Mouse (Mus musculus): ENCODE results near the gene Stpg3. TPM values are rescaled to one million over a fixed set of nuclear protein-coding genes. Genes with fewer than 3 reads are reported as not detected.

The Stpg3 gene
- polyA plus RNA-seq, 2 experiments = not detected

DNA sequence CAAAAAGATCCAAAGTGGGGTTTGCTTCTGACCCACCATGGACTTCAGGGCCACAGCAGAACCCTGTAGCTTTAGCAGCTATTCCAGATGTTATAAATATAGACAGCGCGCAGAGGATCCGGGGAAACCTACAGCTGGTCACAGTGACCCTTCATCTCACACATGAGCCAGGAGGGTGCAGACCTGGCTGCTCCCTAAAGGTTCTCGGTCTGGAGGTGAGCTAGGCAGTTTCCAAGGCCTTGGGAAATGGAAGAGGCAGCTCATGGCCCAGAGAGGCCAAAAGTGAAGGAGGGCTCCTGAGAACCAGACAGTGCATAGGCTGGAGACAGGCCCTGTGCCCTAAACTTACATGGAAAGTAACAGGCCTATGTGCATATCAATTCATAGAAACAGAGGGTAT, 40.6 kb downstream of the Stpg3 start:
- no peaks in the 10 kb centered on the region for H3K9me3 ChIP-seq (ENCODE audit: control insufficient read depth, low read length)
- no peak overlapping the region for H3K27ac ChIP-seq
- no peaks in the 10 kb centered on the region for H3K27me3 ChIP-seq (ENCODE audit: control insufficient read depth, insufficient read depth, low read length)
- TF ChIP-seq CTCF (IDR thresholded peaks at IDR 0.05; ENCODE audit: low read depth) (no peak), EP300 (IDR thresholded peaks at IDR 0.05; ENCODE audit: low read depth) (no peak)
- H3K4me3 ChIP-seq (ENCODE audit: insufficient read depth in 1 of 2, low read depth in 2 of 2, low read length in 2 of 2) = no peak overlapping the region
- DNase-seq (ENCODE audit: low read depth in 3 of 3, low spot score in 3 of 3) (no peak), ATAC-seq (ENCODE audit: insufficient read depth) (no peak)
- H3K4me2 ChIP-seq (ENCODE audit: low read depth) = no peak overlapping the region
- H3K4me1 ChIP-seq (replicated peaks; ENCODE audit: control insufficient read depth in 2 of 2, insufficient read depth in 2 of 2, low read length in 1 of 2) = peaks cover 27 to 42% of the 10 kb centered on the region in 2 experiments
- 84% methylated on average over 4 of the region's 4 CpGs for WGBS (ENCODE audit: insufficient replicate concordance)
- H3K9ac ChIP-seq (replicated peaks) = no peak overlapping the region
- H3K36me3 ChIP-seq (replicated peaks; ENCODE audit: control insufficient read depth, insufficient read depth, low read depth) = no peaks in the 10 kb centered on the region

DNA sequence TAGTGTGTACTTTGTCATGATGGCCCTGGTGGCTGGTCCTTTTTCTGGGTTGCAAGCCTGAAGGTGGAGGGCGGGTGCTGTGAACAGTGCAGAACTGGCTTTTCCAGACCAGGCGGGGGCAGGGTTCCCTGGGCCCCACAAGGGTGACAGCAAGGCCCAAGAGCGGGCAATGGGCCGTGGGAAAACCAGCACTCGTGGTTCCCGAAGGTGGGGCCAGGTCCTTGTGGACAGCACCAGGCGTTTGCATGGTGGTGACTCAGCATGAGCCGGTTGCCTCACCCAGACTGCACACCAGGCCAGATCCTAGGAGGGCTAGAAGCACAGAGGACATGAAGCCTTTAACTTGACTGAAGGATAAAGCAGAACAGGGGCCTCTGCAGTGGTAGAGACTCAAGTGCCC, 41.8 kb downstream of the Stpg3 start:
- 32% methylated on average over 8 of the region's 8 CpGs for WGBS (ENCODE audit: insufficient replicate concordance)
- H3K4me3 ChIP-seq (ENCODE audit: insufficient read depth in 1 of 2, low read depth in 2 of 2, low read length in 2 of 2) = no peak overlapping the region
- H3K4me2 ChIP-seq (ENCODE audit: low read depth) = no peak overlapping the region
- DNase-seq (ENCODE audit: low read depth in 3 of 3, low spot score in 3 of 3) (no peak), ATAC-seq (ENCODE audit: insufficient read depth) (no peak)
- no peak overlapping the region for H3K27ac ChIP-seq
- peaks cover 29 to 42% of the 10 kb centered on the region in 2 experiments for H3K4me1 ChIP-seq (replicated peaks; ENCODE audit: control insufficient read depth in 2 of 2, insufficient read depth in 2 of 2, low read length in 1 of 2)
- TF ChIP-seq EP300 (IDR thresholded peaks at IDR 0.05; ENCODE audit: low read depth) (no peak), CTCF (IDR thresholded peaks at IDR 0.05; ENCODE audit: low read depth) (no peak)
- no peaks in the 10 kb centered on the region for H3K36me3 ChIP-seq (replicated peaks; ENCODE audit: control insufficient read depth, insufficient read depth, low read depth)
- no peaks in the 10 kb centered on the region for H3K27me3 ChIP-seq (ENCODE audit: control insufficient read depth, insufficient read depth, low read length)
- no peaks in the 10 kb centered on the region for H3K9me3 ChIP-seq (ENCODE audit: control insufficient read depth, low read length)
- no peak overlapping the region for H3K9ac ChIP-seq (replicated peaks)

GRCm38 (mm10) chr2:25171769-25172153, 42.7 kb downstream of the Stpg3 start:
- Histone ChIP-seq H3K36me3 (replicated peaks; ENCODE audit: control insufficient read depth, insufficient read depth, low read depth) (no peaks in the 10 kb centered on the region), H3K9me3 (ENCODE audit: control insufficient read depth, low read length) (no peaks in the 10 kb centered on the region), H3K27ac (no peak overlapping the region), H3K4me3 (ENCODE audit: insufficient read depth in 1 of 2, low read depth in 2 of 2, low read length in 2 of 2) (no peak overlapping the region), H3K9ac (replicated peaks) (no peak overlapping the region), H3K4me2 (ENCODE audit: low read depth) (no peak overlapping the region), H3K27me3 (ENCODE audit: control insufficient read depth, insufficient read depth, low read length) (no peaks in the 10 kb centered on the region), H3K4me1 (replicated peaks; ENCODE audit: control insufficient read depth in 2 of 2, insufficient read depth in 2 of 2, low read length in 1 of 2) (peaks cover 32 to 46% of the 10 kb centered on the region in 2 experiments)
- DNase-seq (ENCODE audit: low read depth in 3 of 3, low spot score in 3 of 3) = no peak
- ATAC-seq (ENCODE audit: insufficient read depth) = no peak
- TF ChIP-seq CTCF (IDR thresholded peaks at IDR 0.05; ENCODE audit: low read depth) = no peak
- no peak for TF ChIP-seq EP300 (IDR thresholded peaks at IDR 0.05; ENCODE audit: low read depth)
- 78% methylated on average over 1 of the region's 1 CpGs for WGBS (ENCODE audit: insufficient replicate concordance)

GRCm38 (mm10) chr2:25171101-25171768, 43.2 kb downstream of the Stpg3 start:
- no peaks in the 10 kb centered on the region for H3K9me3 ChIP-seq (ENCODE audit: control insufficient read depth, low read length)
- no peak overlapping the region for H3K9ac ChIP-seq (replicated peaks)
- no peak for TF ChIP-seq CTCF (IDR thresholded peaks at IDR 0.05; ENCODE audit: low read depth)
- TF ChIP-seq EP300 (IDR thresholded peaks at IDR 0.05; ENCODE audit: low read depth) = no peak
- no peak overlapping the region for H3K4me2 ChIP-seq (ENCODE audit: low read depth)
- peaks cover 32 to 46% of the 10 kb centered on the region in 2 experiments for H3K4me1 ChIP-seq (replicated peaks; ENCODE audit: control insufficient read depth in 2 of 2, insufficient read depth in 2 of 2, low read length in 1 of 2)
- H3K4me3 ChIP-seq (ENCODE audit: insufficient read depth in 1 of 2, low read depth in 2 of 2, low read length in 2 of 2) = no peak overlapping the region
- no peak overlapping the region for H3K27ac ChIP-seq
- no peaks in the 10 kb centered on the region for H3K36me3 ChIP-seq (replicated peaks; ENCODE audit: control insufficient read depth, insufficient read depth, low read depth)
- ATAC-seq (ENCODE audit: insufficient read depth) = no peak
- no peak for DNase-seq (ENCODE audit: low read depth in 3 of 3, low spot score in 3 of 3)
- WGBS (ENCODE audit: insufficient replicate concordance) = 75% methylated on average over 6 of the region's 6 CpGs
- H3K27me3 ChIP-seq (ENCODE audit: control insufficient read depth, insufficient read depth, low read length) = no peaks in the 10 kb centered on the region

GRCm38 (mm10) chr2:25170326-25171100, 43.9 kb downstream of the Stpg3 start:
- H3K4me1 ChIP-seq (replicated peaks; ENCODE audit: control insufficient read depth in 2 of 2, insufficient read depth in 2 of 2, low read length in 1 of 2) = peaks cover 29 to 41% of the 10 kb centered on the region in 2 experiments

More at GRCm38 (mm10) chr2:25170326-25171100, 43.9 kb downstream of the Stpg3 start:
- WGBS (ENCODE audit: insufficient replicate concordance) = 49% methylated on average over 10 of the region's 10 CpGs
- no peak for DNase-seq (ENCODE audit: low read depth in 3 of 3, low spot score in 3 of 3)
- Histone ChIP-seq H3K27me3 (ENCODE audit: control insufficient read depth, insufficient read depth, low read length) (no peaks in the 10 kb centered on the region), H3K27ac (no peak overlapping the region), H3K4me2 (ENCODE audit: low read depth) (no peak overlapping the region), H3K36me3 (replicated peaks; ENCODE audit: control insufficient read depth, insufficient read depth, low read depth) (no peaks in the 10 kb centered on the region), H3K9ac (replicated peaks) (no peak overlapping the region), H3K9me3 (ENCODE audit: control insufficient read depth, low read length) (no peaks in the 10 kb centered on the region), H3K4me3 (ENCODE audit: insufficient read depth in 1 of 2, low read depth in 2 of 2, low read length in 2 of 2) (no peak overlapping the region)
- TF ChIP-seq EP300 (IDR thresholded peaks at IDR 0.05; ENCODE audit: low read depth) = no peak
- TF ChIP-seq CTCF (IDR thresholded peaks at IDR 0.05; ENCODE audit: low read depth) = no peak
- no peak for ATAC-seq (ENCODE audit: insufficient read depth)

Measured in liver, embryonic 14.5 days (tissue).